Mouse (Mus musculus): Measurements from ENCODE around the gene Foxa3. TPM values are rescaled to one million over a fixed set of nuclear protein-coding genes. Genes with fewer than 3 reads are reported as not detected.

Gene Foxa3
- total and polyA plus RNA-seq, 3 experiments, result not detected

DNA sequence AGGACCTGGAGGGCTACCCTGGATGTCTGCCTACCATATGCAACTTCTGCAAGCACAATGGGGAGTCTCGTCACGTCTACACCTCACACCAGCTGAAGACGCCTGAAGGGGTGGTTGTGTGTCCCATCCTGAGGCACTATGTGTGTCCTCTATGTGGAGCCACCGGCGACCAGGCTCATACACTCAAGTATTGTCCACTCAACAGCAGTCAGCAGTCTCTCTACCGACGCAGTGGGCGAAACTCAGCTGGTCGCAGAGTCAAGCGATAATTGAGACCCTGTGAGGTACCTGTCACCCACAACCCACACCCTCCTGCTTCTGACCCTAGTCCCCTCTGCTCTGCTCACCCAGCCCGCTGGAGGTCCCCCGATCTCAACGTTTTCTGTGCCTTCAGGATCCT lies 35.6 kb downstream of the Foxa3 start:
- Histone ChIP-seq H3K9ac (ENCODE audit: control insufficient read depth, low read depth, low read length, poor library complexity, severe bottlenecking) (no peak overlapping the region), H3K27ac (ENCODE audit: control insufficient read depth, low read depth, low read length) (no peak overlapping the region), H3K27me3 (ENCODE audit: control insufficient read depth in 1 of 2, insufficient read depth in 2 of 2, low read length in 2 of 2) (no peaks in the 10 kb centered on the region), H3K4me1 (ENCODE audit: control insufficient read depth in 1 of 2, insufficient read depth in 2 of 2, low read length in 2 of 2) (peaks cover 2 to 21% of the 10 kb centered on the region in 2 experiments; a peak in 3 of 4 replicates), H3K9me3 (replicated peaks; ENCODE audit: insufficient read depth, low read length) (no peaks in the 10 kb centered on the region), H3K79me2 (ENCODE audit: control insufficient read depth, insufficient read depth, low read length, poor library complexity) (no peaks in the 10 kb centered on the region), H3K4me3 (ENCODE audit: control insufficient read depth in 1 of 2, insufficient read depth in 1 of 2, low read depth in 2 of 2, low read length in 2 of 2) (no peak overlapping the region), H3K36me3 (ENCODE audit: control insufficient read depth in 1 of 2, insufficient read depth in 2 of 2, low read length in 2 of 2) (peaks cover 0 to 7% of the 10 kb centered on the region in 2 experiments; a peak in 2 of 4 replicates)
- DNase-seq (ENCODE audit: low read depth, low spot score), result no peak
- TF ChIP-seq MAZ (IDR thresholded peaks at IDR 0.05; ENCODE audit: low read depth, low read length), result no peak
- TF ChIP-seq POLR2AphosphoS5 (IDR thresholded peaks at IDR 0.05; ENCODE audit: borderline replicate concordance, low read depth, low read length), result no peak
- TF ChIP-seq MXI1 (IDR thresholded peaks at IDR 0.05; ENCODE audit: low read depth, low read length), result no peak
- TF ChIP-seq USF1 (IDR thresholded peaks at IDR 0.05; ENCODE audit: low read depth, low read length), result no peak
- no peak for TF ChIP-seq JUND (IDR thresholded peaks at IDR 0.05; ENCODE audit: low read depth, low read length)
- no peak for TF ChIP-seq UBTF (IDR thresholded peaks at IDR 0.05; ENCODE audit: borderline replicate concordance, insufficient read depth, low read depth, low read length)
- no peak for TF ChIP-seq MAX (IDR thresholded peaks at IDR 0.05; ENCODE audit: low read length)
- no peak for TF ChIP-seq ZMIZ1 (IDR thresholded peaks at IDR 0.05; ENCODE audit: low read depth, low read length)
- no peak for TF ChIP-seq RAD21 (IDR thresholded peaks at IDR 0.05; ENCODE audit: low read depth, low read length)
- no peak for TF ChIP-seq GABPA (IDR thresholded peaks at IDR 0.05; ENCODE audit: low read depth, low read length)
- no peak for TF ChIP-seq E2F4 (IDR thresholded peaks at IDR 0.05; ENCODE audit: borderline replicate concordance, low read depth, low read length)
- no peak for TF ChIP-seq POLR2A (IDR thresholded peaks at IDR 0.05; ENCODE audit: control insufficient read depth in 1 of 2, insufficient read depth in 1 of 2, low read depth in 1 of 2, low read length in 2 of 2, poor library complexity in 1 of 2)
- TF ChIP-seq RCOR1 (IDR thresholded peaks at IDR 0.05; ENCODE audit: low read depth, low read length), result no peak
- no peak for TF ChIP-seq MYB (IDR thresholded peaks at IDR 0.05; ENCODE audit: low read depth, low read length)
- TF ChIP-seq TBP (IDR thresholded peaks at IDR 0.05; ENCODE audit: low read depth, low read length), result no peak
- no peak for TF ChIP-seq KAT2A (conservative IDR thresholded peaks at IDR 0.05; ENCODE audit: low read depth, low read length)

DNA sequence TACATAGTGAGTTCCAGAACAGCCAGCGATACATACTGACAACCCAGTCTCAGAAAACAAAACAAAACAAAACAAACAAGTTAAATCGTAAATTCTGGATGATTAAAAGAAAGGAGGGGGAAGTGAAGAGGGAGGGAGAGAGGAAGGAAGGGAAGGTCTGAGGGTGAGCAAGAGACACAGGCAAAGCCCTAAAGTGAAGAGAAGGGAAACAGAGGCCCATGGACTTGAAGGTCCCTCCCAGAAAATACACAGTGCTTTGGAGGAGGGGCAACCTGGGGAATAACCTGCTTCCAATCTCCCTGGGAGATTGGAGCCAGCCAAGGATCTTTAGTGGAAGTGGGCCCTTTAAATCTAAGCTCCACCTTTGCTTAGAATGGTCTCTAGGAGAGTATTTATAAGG lies 36.2 kb downstream of the Foxa3 start, which contains the start of gene Nanos2:
TSS of gene Nanos2 (plus strand) at position 301 of the 400 bp plus-strand sequence.
- no peak within 1 kb of the TSS for H3K9ac ChIP-seq (ENCODE audit: control insufficient read depth, low read depth, low read length, poor library complexity, severe bottlenecking)
- no peak within 1 kb of the TSS for H3K27ac ChIP-seq (ENCODE audit: control insufficient read depth, low read depth, low read length)
- peaks cover 0 to 7% of the 10 kb centered on the region in 2 experiments; a peak in 2 of 4 replicates for H3K36me3 ChIP-seq (ENCODE audit: control insufficient read depth in 1 of 2, insufficient read depth in 2 of 2, low read length in 2 of 2)
- no peak for DNase-seq (ENCODE audit: low read depth, low spot score)
- no peaks in the 10 kb centered on the region for H3K9me3 ChIP-seq (replicated peaks; ENCODE audit: insufficient read depth, low read length)
- H3K79me2 ChIP-seq (ENCODE audit: control insufficient read depth, insufficient read depth, low read length, poor library complexity), result no peaks in the 10 kb centered on the region
- TF ChIP-seq MAX (IDR thresholded peaks at IDR 0.05; ENCODE audit: low read length), result no peak
- TF ChIP-seq NRF1 (IDR thresholded peaks at IDR 0.05; ENCODE audit: insufficient read depth, low read depth, low read length, poor library complexity, severe bottlenecking), result no peak
- TF ChIP-seq USF2 (IDR thresholded peaks at IDR 0.05; ENCODE audit: borderline replicate concordance in 1 of 2, insufficient read depth in 1 of 2, low read depth in 1 of 2, low read length in 2 of 2), result no peak
- TF ChIP-seq EP300 (IDR thresholded peaks at IDR 0.05; ENCODE audit: low read depth in 1 of 2, low read length in 2 of 2), result no peak
- TF ChIP-seq ZMIZ1 (IDR thresholded peaks at IDR 0.05; ENCODE audit: low read depth, low read length), result no peak
- no peak for TF ChIP-seq NELFE (IDR thresholded peaks at IDR 0.05; ENCODE audit: low read depth, low read length)
- no peak for TF ChIP-seq ELF1 (IDR thresholded peaks at IDR 0.05; ENCODE audit: low read depth, low read length)
- TF ChIP-seq CHD1 (IDR thresholded peaks at IDR 0.05; ENCODE audit: low read depth, low read length), result no peak
- TF ChIP-seq BHLHE40 (IDR thresholded peaks at IDR 0.05; ENCODE audit: borderline replicate concordance, low read depth, low read length), result no peak
- TF ChIP-seq ZNF384 (IDR thresholded peaks at IDR 0.05; ENCODE audit: low read depth, low read length), result no peak
- no peak for TF ChIP-seq KAT2A (conservative IDR thresholded peaks at IDR 0.05; ENCODE audit: low read depth, low read length)
- no peak within 1 kb of the TSS for H3K4me3 ChIP-seq (ENCODE audit: control insufficient read depth in 1 of 2, insufficient read depth in 1 of 2, low read depth in 2 of 2, low read length in 2 of 2)
- no peaks in the 10 kb centered on the region for H3K27me3 ChIP-seq (ENCODE audit: control insufficient read depth in 1 of 2, insufficient read depth in 2 of 2, low read length in 2 of 2)
- peaks cover 2 to 21% of the 10 kb centered on the region in 2 experiments; a peak in 3 of 4 replicates for H3K4me1 ChIP-seq (ENCODE audit: control insufficient read depth in 1 of 2, insufficient read depth in 2 of 2, low read length in 2 of 2)

Data from MEL (cell line).